Mouse (Mus musculus) adrenal gland, postnatal 25 days (tissue): ENCODE results near the gene Dcp1b. TPM values are rescaled to one million over a fixed set of nuclear protein-coding genes. Genes with fewer than 3 reads are reported as not detected.
"Not testable (repeated sequence)": the region's sequence is repeated elsewhere in the genome, so short reads cannot be mapped to it uniquely, and the experiment has no call there.

ENCODE experiments used
- DNase-seq: peaks from one replicate; pipeline ENCODE4 v3.0.0; 2021; ENCODE audit warnings: mixed read lengths
- total RNA-seq: library from RNA; stranded (reverse); gene quantifications from 2 replicates; pipeline ENCODE4 v1.2.3, GENCODE M21; 2021

The Dcp1b gene
- total RNA-seq, 1 experiment from 2014 or later = 18.0 TPM

DNA sequence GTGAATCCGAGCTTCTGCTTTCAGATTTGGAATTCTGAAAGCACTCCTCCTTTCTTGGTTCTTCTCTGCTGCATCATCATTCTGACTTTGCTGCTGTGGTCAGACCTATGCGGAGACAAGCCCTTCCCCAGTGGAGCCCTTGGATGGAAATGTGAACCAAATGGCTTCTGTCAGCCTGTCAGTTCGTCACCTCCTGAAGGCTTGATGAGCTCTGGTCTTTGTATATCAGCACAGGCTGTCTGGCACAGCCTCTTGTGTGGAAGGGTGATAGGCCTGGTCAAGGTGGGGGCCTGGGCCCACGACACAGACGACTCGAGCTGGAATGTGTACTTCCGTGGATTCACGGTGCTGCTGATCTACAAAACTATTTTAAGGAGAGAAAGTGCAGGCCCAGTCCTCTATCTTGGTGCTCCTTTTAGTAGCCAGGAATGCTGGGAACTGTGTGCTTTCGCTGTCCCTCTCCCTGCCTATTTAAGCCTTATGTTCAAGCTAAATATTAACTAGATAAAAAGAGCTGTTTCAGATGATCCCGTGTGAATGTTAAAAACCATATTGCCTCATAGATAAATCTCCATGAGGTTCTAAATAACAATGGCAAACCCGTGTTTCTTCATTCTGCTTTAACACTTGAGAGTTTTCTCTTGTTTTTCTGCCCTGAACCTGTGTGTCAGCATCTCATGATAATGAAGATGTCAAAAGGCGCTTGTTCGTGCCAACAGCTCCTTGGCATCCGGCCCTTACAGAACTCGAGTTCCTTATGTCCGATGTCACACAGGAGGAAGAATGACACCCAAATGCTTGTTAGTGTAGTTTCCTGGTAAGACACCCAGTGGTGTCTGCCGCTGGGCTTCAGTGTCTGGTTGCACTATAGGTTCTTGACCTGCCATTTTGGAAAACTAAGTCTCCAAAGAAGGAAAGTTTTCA is 21.6 kb downstream of the Dcp1b start, which contains the start of gene Cacna1c:
Gene Cacna1c, minus strand, starts transcription at position 37 of the 924 bp plus-strand sequence.
- no peak for DNase-seq

DNA sequence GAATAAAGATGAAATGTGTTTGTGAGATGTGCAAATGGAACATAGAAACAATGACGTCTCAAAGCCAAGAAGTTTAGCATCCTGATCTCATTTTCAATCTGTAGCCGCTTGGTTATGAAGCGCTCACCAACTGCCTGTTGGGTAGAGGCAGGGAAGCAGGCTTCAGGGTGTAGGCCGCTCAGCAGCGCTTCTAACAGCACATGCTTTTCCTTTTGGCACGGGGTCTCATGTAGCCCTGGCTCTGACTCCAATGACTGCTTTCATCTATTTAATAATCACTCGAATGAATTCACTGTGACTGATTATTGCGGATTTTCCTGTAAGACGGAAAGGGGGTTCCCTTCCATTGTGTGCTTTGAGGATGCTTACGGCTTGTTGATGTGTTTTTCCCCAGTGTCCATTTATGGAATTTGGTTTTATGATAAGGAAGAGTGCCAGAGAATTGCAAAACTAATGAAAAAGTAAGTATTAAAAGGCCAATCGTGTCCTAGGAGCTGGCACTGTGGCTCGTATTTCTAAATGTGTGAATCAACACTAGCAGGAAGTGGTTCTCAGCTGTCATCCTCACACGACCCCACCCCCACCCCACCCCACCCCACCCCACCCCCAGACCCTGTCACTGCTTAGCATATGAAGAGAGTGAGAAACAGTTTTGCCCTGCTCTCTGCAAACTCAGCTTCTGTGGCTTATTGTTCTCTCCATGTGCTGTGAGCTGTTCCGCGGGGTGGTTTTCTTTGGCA is 23.7 kb downstream of the Dcp1b start:
- no peak for DNase-seq

DNA sequence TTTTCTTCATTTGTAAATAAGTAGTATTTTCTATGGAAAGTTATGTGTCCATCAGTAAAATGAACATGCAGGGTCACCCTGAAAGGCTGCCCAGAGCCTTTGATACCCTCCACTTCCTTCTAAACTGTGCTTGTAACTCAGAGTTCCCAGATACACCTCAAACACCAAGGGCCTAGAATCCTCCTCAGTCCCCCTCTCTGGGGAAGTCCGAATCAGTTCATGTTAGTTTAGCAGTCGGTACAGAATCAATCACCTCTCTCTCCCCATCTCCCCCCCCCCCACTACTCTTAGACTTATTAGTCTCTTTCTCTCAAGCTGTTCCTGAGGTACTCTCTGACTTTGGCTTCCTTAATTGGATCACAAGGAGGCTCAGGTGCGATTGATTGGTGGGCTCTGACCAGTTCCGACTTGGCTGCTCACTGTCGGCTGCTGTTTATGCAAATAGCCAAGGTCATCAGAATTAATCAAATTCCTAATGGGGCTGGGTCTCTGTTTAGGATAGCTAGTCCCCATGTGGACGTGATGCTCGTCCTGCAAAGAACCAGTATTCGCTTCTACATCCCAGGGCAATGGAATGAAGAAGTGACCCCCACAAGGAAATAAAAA is 24.3 kb downstream of the Dcp1b start:
- no peak for DNase-seq

DNA sequence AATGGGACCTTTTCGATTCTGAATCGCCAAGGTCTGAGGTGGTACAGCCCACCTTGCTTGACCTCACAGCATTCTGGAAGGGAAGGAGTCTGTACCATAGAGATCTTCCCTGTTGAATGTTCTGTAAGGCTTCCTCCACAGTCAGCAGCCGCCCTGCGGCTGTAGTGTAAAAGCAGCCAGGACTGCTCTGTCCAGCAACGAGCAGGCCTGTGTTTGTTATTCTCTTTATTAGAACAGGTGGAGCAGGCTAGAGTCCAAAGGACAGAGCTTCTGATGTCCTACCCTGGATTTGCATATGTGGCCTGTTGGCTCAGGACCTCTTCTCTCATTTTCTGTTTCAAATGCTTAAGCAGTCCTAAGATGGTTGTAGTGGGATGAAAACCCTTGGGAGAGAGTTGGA is 25.3 kb downstream of the Dcp1b start:
- no peak for DNase-seq

DNA sequence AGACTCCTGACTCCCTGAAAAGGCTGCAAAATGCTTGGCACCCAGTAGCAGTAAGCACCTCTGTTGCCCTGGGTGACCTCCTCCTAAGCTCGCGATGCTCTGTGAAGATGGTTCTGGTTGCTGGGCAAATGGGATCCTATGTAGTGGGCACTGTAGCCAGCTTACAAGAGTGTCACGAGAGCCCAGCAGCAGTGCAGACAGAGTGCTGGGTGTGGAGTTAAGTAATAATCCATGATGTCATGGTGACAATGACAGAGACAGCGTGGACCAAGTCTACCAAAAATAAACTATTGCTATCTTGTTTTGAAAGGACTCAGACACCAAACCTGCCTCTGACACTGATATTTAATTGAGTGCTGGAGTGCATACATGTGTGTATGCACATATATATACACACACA is 26.5 kb downstream of the Dcp1b start:
- DNase-seq = no peak

DNA sequence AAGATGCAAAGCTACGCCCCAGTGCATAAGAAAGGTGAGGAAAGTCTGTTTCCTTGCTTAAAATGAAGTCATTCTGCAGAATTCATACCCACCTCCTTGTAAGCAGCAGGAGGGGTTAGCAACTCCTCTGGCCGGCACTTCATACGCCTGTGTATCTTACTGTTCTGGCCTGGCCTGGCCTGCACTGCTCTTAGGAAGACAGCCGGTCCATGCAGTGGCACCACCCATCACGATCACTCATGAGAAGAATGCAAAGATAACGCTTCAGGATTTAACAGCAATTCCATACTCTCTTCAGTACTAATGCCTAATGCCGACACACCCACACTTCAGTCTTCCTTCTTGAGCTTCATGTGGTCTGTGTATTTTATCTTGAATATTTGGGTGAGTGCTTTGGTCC is 29.2 kb downstream of the Dcp1b start:
- no peak for DNase-seq

DNA sequence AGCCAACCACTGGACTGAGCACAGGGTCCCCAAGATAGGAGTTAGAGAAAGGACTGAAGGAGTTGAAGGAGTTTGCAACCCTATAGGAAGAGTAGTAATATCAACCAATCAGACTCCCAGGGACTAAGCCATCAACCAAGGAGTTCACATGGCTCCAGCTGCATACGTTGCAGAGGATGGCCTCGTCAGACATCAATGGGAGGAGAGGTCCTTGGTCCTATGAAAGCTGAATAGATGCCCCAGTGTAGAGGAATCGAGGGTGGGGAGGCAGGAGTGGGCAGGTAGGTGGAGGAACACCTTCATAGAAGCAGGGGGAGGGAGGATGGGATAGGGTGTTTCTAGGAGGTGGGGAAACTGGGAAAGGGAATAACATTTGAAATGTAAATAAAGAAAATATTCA is 29.9 kb downstream of the Dcp1b start:
- no peak for DNase-seq

DNA sequence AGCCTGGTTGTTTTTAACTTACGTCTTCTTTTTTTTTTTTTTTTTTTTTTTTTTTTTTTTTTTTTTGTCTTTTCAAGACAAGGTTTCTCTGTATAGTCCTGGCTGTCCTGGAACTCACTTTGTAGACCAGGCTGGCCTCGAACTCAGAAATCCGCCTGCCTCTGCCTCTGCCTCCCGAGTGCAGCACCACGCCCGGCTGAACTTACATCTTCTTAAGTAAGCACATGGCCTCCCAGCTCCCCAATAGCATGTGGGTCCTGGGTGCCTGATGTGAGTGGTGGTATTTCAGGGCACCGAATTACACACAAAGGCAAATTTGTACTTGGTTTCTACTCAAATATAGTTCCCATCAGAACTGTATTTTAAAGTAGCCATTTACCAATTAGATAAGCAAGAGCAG is 31.0 kb downstream of the Dcp1b start:
- not testable (repeated sequence) for DNase-seq

DNA sequence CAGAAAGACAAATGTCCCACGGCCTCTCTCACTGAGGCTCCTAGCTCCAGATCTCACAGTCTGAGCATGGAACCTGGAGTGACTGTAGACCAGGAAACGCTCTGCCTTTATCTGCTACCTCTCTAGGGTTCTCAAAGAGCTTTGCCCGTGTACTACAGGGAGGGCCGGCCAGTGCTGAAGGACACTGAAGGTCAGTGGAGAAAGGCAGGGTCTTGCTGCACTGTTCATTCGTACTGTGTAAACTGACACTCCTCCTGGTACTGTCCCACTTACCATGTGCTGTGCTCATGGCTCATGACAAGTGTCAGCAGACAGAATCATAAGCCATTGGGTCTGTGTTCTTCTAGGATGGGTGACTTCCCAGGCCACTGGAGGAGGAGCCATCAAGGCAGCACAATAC is 38.3 kb downstream of the Dcp1b start:
- no peak for DNase-seq

DNA sequence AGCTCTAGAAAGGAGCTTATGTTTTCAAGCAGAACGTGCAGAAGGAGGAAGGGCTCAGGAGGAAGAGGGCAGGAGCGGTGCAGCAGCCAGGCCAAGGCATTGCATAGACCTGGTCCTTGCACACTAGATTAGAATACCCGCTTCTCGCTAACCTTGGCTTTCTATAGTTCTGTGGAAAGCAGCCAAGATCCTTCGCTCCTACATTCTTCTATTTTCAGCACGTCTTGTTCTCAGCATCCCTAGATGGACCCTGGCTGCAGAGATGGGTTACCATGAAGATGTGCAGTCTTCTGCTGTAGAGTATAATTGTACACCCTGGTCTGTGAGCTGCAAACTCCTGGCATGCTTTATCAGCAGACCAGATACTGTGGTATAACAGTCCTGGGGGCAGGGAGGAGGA is 39.1 kb downstream of the Dcp1b start:
- no peak for DNase-seq

DNA sequence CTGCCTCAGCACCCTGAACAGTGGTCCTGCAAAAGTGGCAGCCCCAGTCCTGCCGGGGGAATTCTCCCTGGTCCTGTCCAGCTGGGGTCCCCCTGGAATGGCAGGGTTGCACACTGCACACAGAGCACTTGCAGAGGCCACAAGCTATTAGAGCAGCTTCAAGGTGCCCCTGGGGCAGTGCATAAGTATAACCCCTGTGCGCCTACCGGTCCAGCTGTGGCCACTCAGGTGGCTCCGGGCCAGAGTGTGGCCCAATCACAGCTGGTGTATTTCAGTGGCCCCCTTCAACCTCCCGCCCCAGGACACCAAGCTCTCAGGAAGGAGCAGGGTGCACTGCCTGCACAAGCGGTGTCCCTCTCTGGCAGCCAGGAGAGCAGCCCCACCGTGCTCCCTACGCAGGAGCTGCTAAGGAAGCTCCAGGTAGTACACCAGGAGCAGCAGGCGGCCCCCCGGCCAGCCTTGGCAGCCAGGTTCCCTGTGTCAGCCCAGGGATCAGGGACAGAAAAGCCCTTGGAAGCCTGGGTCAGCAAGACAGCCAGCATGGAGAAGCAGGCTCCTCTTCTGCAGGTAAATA is 40.1 kb downstream of the Dcp1b start:
- no peak for DNase-seq

DNA sequence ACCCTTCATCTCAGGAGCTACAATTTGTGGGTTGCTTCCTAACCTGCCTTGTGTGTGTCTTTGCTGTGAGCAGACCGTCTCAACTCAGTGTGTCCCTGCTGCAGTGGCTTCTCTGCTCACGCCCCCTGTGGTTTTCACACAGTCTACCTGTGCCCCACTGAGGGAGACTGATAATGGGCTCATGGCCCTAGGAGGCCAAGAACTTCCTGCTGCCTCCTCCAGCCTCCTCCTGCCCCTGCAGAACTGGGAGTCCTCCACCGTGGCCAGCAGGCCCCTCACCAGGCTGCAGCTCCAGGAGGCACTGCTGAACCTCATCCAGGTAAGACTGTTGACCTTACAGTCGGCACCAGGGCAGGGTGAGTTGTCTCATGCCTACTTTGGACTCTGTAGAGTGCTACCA is 42.6 kb downstream of the Dcp1b start:
- DNase-seq = no peak

DNA sequence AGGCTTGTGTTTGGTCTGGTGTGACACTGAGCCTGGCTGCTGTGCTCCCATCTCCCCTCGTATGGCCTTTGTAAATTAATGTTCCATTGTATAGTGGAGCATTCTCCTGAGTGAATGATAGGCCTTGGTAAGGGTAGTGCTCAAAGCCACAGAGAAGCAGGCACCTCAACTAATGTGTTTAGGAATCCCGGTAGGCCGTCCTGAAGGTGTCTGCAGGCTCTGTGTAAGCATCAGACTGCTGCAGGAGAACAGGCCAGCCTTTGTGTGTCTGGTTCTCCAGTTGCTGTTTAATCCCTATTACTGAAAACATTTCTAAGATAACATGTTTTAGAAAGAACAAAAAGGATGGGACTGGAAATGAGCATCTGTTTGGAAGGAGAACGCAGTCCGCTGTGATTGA is 43.5 kb downstream of the Dcp1b start:
- no peak for DNase-seq

DNA sequence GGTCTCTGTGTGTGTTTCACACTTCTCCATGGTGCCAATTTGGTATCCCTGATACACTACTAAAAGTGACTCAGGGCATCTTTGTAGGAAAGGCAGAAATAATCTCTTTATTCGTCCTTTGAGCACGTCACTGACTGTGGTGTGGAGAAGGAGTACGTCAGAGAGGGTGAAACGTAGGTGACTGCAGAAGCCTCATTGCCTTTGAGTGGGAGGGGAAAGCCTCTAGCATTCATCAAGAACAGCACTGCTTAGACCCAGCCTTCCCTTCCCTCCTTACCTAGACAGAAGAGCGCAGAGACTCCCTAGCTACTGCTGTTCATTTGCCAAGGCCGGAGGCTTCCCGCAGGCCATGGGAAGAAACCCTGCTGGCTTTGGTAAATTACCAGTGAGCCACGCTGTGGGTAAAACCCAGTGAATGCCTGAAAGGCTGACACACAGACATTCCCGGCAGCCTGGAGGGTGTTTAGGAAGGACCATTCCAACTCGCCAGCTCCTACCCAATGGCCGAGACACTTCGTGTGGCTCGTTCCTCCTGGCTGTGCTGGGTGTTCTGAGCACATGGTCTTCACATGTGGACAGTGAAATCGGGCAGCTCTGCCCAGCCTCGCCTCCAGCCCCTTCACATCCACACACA is 44.3 kb downstream of the Dcp1b start:
- DNase-seq = no peak

DNA sequence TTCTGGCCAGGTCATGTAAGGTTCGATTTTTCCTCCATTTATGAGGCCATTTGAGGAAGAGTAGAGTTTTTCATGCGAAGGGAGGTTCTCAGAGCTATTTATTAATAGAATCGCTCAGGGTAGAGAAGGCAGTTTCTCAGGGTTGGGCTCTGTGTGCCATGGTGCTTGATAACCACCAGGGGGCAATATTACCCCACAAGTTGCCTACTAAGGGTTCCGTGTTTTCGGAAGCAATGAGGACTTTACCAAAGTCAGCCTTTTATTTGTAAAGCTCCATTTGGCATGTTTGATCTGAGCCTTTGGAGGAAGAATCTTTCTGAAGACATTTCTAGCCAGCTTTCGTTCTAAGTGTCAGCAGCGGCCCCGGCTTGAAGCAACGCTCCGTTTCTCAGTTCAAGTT is 45.2 kb downstream of the Dcp1b start:
- DNase-seq = peak; percentile 33

DNA sequence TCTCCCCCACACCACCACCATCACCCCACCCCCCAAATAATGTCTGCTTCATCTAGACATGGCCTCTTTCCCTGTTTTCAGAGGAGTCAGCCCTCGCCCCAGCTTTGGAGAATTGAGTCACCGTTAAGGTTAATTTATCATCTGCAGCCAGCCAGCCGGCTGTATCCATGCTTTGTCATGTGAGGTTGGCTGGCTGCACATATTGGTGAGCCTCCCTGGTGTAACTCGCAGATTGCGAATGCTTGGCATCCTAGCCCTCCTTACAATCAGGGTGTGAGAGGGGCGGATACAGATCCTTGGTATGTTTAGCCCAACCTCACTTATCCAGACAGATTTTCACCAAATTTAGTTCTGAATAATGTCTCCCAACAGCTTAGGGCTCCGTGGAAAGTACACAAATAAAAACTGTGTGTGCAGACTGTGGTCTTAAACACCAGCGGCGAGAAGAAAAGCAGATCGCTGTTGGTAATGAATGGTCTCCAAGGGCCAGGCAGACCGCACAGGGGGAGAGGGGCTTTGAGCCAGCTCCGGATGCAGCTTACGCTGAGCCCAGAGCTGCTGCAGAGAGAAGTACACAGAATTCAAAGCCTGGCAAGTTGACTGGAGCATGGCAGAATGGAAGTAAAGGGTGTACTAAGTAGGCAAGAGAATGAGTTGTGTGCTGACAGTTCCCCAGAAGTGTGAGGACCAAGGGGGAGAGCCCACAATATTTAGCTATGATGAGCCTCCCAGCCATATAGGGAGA is 49.6 kb downstream of the Dcp1b start:
- DNase-seq = peak; percentile 30

DNA sequence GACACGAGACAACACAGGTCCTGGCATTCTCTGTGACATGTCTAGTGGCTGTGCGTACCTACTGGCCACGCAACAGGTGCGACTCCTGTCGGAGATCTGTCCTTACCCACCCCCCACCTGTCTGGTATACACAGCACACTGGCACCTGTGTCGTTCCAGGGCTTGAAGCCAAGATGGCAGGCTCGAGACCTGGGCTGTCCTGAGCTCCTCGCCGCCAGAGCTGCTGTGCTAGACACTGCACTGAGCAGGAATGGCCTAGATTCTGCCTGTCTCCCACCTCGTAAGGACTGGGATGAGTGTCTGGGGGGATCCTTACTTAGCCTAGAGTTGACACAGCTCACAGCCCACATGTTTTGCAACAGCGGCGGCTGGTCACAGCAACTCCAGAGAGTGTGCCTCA is 50.2 kb downstream of the Dcp1b start:
- no peak for DNase-seq

DNA sequence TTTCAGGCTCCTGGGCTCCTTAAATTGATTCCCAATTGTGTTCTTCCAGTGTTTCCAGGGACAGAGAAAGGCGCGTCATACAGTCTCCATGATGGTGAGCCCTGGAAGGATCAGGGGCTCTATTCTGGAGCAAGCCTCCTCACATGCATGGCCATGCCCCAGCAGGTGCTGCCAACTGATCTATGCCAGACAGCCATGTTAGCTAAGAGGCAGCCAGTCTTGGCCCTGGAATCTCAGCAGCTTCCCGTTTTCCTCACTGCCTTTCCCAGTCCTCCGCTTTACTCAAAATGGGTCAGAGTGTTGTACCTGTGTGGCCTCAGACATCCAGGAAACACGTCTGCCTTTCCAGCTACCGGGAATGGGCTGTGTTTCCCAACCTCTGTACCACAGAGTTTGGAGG is 50.7 kb downstream of the Dcp1b start:
- no peak for DNase-seq

DNA sequence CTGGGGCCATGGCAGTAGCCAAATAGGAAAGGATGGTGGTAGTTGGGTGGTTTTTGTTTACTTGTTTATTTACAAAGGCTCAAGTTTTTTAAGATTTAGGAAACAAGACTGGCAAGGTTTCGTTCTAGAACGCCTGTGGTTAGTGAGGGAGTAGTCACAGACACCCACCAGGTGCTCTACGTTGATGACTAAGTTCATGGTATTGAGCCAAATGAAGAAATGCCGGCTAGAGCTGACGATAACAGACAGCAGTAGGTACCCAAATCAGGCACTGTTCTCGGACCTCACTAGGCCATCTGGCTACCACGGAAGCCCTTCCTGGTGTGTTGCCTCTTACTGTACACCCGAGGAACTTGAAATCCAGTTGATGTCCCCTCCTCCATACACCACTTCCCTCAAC is 51.9 kb downstream of the Dcp1b start:
- DNase-seq = no peak

DNA sequence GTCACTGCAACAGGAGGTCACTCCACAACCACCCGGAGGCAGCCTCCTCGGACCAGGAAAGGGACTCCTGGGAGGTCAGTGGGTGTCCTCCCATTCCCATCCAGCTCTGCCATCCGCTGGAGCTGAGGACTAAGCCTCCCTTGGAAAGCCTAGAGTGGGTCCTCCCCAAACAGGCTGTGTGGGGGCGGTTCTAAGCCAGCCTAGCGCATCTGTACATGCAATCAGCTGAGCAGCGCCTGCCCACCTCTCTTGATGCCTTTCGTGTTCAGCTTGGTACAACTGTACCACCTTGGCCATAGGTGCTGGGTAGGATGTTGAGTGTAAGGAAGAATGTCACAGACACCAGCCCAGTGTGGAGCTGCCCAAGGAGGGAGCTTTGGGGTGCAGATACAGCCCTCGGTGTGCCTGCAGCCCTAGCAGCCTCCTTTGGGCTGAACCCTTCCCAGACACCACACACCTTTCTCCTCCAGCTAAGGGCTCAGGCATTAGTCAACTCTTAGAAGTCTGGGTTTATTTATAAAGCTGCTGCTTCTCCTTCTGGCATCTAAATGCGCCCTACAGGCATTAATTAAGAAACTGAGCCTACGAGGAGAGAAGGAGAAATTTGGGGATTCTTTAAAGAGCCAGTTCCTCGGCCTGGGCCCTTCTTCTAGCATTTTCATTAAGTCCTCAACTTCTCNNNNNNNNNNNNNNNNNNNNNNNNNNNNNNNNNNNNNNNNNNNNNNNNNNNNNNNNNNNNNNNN is 54.0 kb downstream of the Dcp1b start:
- no peak for DNase-seq

DNA sequence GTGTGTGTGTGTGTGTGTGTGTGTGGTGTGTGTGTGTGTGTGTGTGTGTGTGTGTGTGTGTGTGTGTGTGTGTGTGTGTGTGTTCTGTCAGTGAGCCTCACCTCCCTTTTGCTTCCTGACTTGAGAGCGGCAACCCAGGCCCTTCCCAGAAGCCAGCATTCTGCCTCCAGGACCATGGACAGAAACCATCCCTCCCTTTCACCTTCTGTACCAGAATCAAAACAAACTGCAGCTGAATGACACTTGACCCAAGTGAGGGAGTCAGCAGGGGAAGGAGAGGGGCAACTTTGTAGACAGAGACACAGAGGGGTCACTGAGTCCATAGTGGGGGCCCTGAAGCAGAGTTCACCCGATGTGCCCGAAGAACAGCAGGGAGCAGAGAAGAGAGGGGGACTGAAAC is 58.0 kb downstream of the Dcp1b start:
- DNase-seq = no peak
